Mouse (Mus musculus): ENCODE results near the gene Gm20517. TPM values are rescaled to one million over a fixed set of nuclear protein-coding genes. Genes with fewer than 3 reads are reported as not detected.

The Gm20517 gene
- total and polyA plus RNA-seq, 2 experiments from 2014 or later = 1.4 TPM; not detected in 1

- H3K36me3 ChIP-seq (replicated peaks; ENCODE audit: control insufficient read depth, insufficient read depth, low read length) = peaks cover 7% of the 10 kb centered on the region; the same call in 1 of the 2 replicates
- H3K27ac ChIP-seq (ENCODE audit: low read depth) = no peak overlapping the region
- H3K4me2 ChIP-seq (ENCODE audit: low read depth, low read length) = no peak overlapping the region
- no peaks in the 10 kb centered on the region for H3K27me3 ChIP-seq (ENCODE audit: control insufficient read depth, insufficient read depth, low read length)
- H3K9ac ChIP-seq (replicated peaks; ENCODE audit: low read depth, low read length) = no peak overlapping the region
- TF ChIP-seq EP300 (IDR thresholded peaks at IDR 0.05; ENCODE audit: low read depth) (no peak), CTCF (IDR thresholded peaks at IDR 0.05; ENCODE audit: low read depth) (no peak)
- ATAC-seq (ENCODE audit: insufficient read depth, low read depth) = no peak
- no peak overlapping the region for H3K4me3 ChIP-seq (ENCODE audit: low read depth, low read length)
- WGBS = 78% methylated on average over 3 of the region's 3 CpGs
- H3K9me3 ChIP-seq (replicated peaks; ENCODE audit: control insufficient read depth, low read length) = no peaks in the 10 kb centered on the region
- DNase-seq (ENCODE audit: low spot score) = no peak
- H3K4me1 ChIP-seq (ENCODE audit: control insufficient read depth, insufficient read depth) = no peaks in the 10 kb centered on the region
Measured at GRCm38 (mm10) chr17:47707961-47708360, 96.6 kb downstream of the Gm20517 start.

GRCm38 (mm10) chr17:47708972-47709371, 97.6 kb downstream of the Gm20517 start:
- H3K4me2 ChIP-seq (ENCODE audit: low read depth, low read length) = no peak overlapping the region
- H3K4me3 ChIP-seq (ENCODE audit: low read depth, low read length) = no peak overlapping the region
- 66% methylated on average over 4 of the region's 4 CpGs for WGBS
- no peaks in the 10 kb centered on the region for H3K4me1 ChIP-seq (ENCODE audit: control insufficient read depth, insufficient read depth)
- ATAC-seq (ENCODE audit: insufficient read depth, low read depth) (no peak), DNase-seq (ENCODE audit: low spot score) (no peak)
- H3K9me3 ChIP-seq (replicated peaks; ENCODE audit: control insufficient read depth, low read length) = no peaks in the 10 kb centered on the region
- no peak overlapping the region for H3K27ac ChIP-seq (ENCODE audit: low read depth)
- H3K9ac ChIP-seq (replicated peaks; ENCODE audit: low read depth, low read length) = no peak overlapping the region
- TF ChIP-seq EP300 (IDR thresholded peaks at IDR 0.05; ENCODE audit: low read depth) (no peak), CTCF (IDR thresholded peaks at IDR 0.05; ENCODE audit: low read depth) (no peak)
- no peaks in the 10 kb centered on the region for H3K27me3 ChIP-seq (ENCODE audit: control insufficient read depth, insufficient read depth, low read length)
- no peaks in the 10 kb centered on the region; the same call in 1 of the 2 replicates for H3K36me3 ChIP-seq (replicated peaks; ENCODE audit: control insufficient read depth, insufficient read depth, low read length)

- Histone ChIP-seq H3K36me3 (replicated peaks; ENCODE audit: control insufficient read depth, insufficient read depth, low read length) (no peaks in the 10 kb centered on the region), H3K9me3 (replicated peaks; ENCODE audit: control insufficient read depth, low read length) (no peaks in the 10 kb centered on the region), H3K27me3 (ENCODE audit: control insufficient read depth, insufficient read depth, low read length) (no peaks in the 10 kb centered on the region), H3K4me3 (ENCODE audit: low read depth, low read length) (no peak overlapping the region), H3K9ac (replicated peaks; ENCODE audit: low read depth, low read length) (no peak overlapping the region), H3K4me2 (ENCODE audit: low read depth, low read length) (no peak overlapping the region), H3K27ac (ENCODE audit: low read depth) (no peak overlapping the region), H3K4me1 (ENCODE audit: control insufficient read depth, insufficient read depth) (no peaks in the 10 kb centered on the region)
- ATAC-seq (ENCODE audit: insufficient read depth, low read depth) (no peak), DNase-seq (ENCODE audit: low spot score) (no peak)
- WGBS = 69% methylated on average over 3 of the region's 3 CpGs
- no peak for TF ChIP-seq EP300 (IDR thresholded peaks at IDR 0.05; ENCODE audit: low read depth)
- no peak for TF ChIP-seq CTCF (IDR thresholded peaks at IDR 0.05; ENCODE audit: low read depth)
Measured at GRCm38 (mm10) chr17:47710036-47710435, 98.6 kb downstream of the Gm20517 start.

GRCm38 (mm10) chr17:47711883-47712282, 100.5 kb downstream of the Gm20517 start:
- DNase-seq (ENCODE audit: low spot score) (no peak), ATAC-seq (ENCODE audit: insufficient read depth, low read depth) (no peak)
- H3K9ac ChIP-seq (replicated peaks; ENCODE audit: low read depth, low read length) = no peak overlapping the region
- H3K27me3 ChIP-seq (ENCODE audit: control insufficient read depth, insufficient read depth, low read length) = no peaks in the 10 kb centered on the region
- H3K4me3 ChIP-seq (ENCODE audit: low read depth, low read length) = no peak overlapping the region
- TF ChIP-seq EP300 (IDR thresholded peaks at IDR 0.05; ENCODE audit: low read depth) (no peak), CTCF (IDR thresholded peaks at IDR 0.05; ENCODE audit: low read depth) (no peak)
- WGBS = 19% methylated on average over 6 of the region's 6 CpGs
- H3K4me2 ChIP-seq (ENCODE audit: low read depth, low read length) = no peak overlapping the region
- H3K36me3 ChIP-seq (replicated peaks; ENCODE audit: control insufficient read depth, insufficient read depth, low read length) = no peaks in the 10 kb centered on the region
- H3K9me3 ChIP-seq (replicated peaks; ENCODE audit: control insufficient read depth, low read length) = no peaks in the 10 kb centered on the region
- no peaks in the 10 kb centered on the region for H3K4me1 ChIP-seq (ENCODE audit: control insufficient read depth, insufficient read depth)
- no peak overlapping the region for H3K27ac ChIP-seq (ENCODE audit: low read depth)

- Histone ChIP-seq H3K4me1 (ENCODE audit: control insufficient read depth, insufficient read depth) (no peaks in the 10 kb centered on the region), H3K36me3 (replicated peaks; ENCODE audit: control insufficient read depth, insufficient read depth, low read length) (no peaks in the 10 kb centered on the region), H3K27ac (ENCODE audit: low read depth) (no peak overlapping the region), H3K9ac (replicated peaks; ENCODE audit: low read depth, low read length) (no peak overlapping the region), H3K27me3 (ENCODE audit: control insufficient read depth, insufficient read depth, low read length) (no peaks in the 10 kb centered on the region), H3K4me2 (ENCODE audit: low read depth, low read length) (no peak overlapping the region), H3K9me3 (replicated peaks; ENCODE audit: control insufficient read depth, low read length) (no peaks in the 10 kb centered on the region), H3K4me3 (ENCODE audit: low read depth, low read length) (no peak overlapping the region)
- DNase-seq (ENCODE audit: low spot score) (no peak), ATAC-seq (ENCODE audit: insufficient read depth, low read depth) (0 out of 2 replicates have a peak, but pooled peaks have one; percentile 47)
- WGBS = 56% methylated on average over 13 of the region's 22 CpGs
- TF ChIP-seq CTCF (IDR thresholded peaks at IDR 0.05; ENCODE audit: low read depth) (no peak), EP300 (IDR thresholded peaks at IDR 0.05; ENCODE audit: low read depth) (no peak)
Measured at GRCm38 (mm10) chr17:47712889-47713571, 101.6 kb downstream of the Gm20517 start.

GRCm38 (mm10) chr17:47715037-47715436, 103.6 kb downstream of the Gm20517 start:
- no peak for ATAC-seq (ENCODE audit: insufficient read depth, low read depth)
- TF ChIP-seq EP300 (IDR thresholded peaks at IDR 0.05; ENCODE audit: low read depth) = no peak
- no peak for TF ChIP-seq CTCF (IDR thresholded peaks at IDR 0.05; ENCODE audit: low read depth)
- 51% methylated on average over 3 of the region's 3 CpGs for WGBS
- no peak for DNase-seq (ENCODE audit: low spot score)
- H3K4me3 ChIP-seq (ENCODE audit: low read depth, low read length) = no peak overlapping the region
- H3K4me1 ChIP-seq (ENCODE audit: control insufficient read depth, insufficient read depth) = no peaks in the 10 kb centered on the region
- H3K9ac ChIP-seq (replicated peaks; ENCODE audit: low read depth, low read length) = no peak overlapping the region
- no peaks in the 10 kb centered on the region for H3K27me3 ChIP-seq (ENCODE audit: control insufficient read depth, insufficient read depth, low read length)
- no peak overlapping the region for H3K27ac ChIP-seq (ENCODE audit: low read depth)
- H3K9me3 ChIP-seq (replicated peaks; ENCODE audit: control insufficient read depth, low read length) = no peaks in the 10 kb centered on the region
- no peak overlapping the region for H3K4me2 ChIP-seq (ENCODE audit: low read depth, low read length)
- no peaks in the 10 kb centered on the region for H3K36me3 ChIP-seq (replicated peaks; ENCODE audit: control insufficient read depth, insufficient read depth, low read length)
